Mouse (Mus musculus): ENCODE measurements at regions not wholly inside any gene's neighbourhood (a gene's known extent, or its start where the extent isn't known, plus 50 kb on each side); places are given as distances from the start of the nearest gene placed in this dataset.
A peak's percentile ranks its signal among the peaks of the same experiment; 100 is the strongest.

GRCm38 (mm10) chr7:88544393-88544792 is 114.3 kb downstream of the Rab38 start:
- Histone ChIP-seq H3K4me3 (no peak overlapping the region), H3K9me3 (replicated peaks) (no peaks in the 10 kb centered on the region), H3K4me1 (no peaks in the 10 kb centered on the region), H3K27me3 (ENCODE audit: low read depth, poor library complexity, severe bottlenecking) (no peaks in the 10 kb centered on the region), H3K36me3 (no peaks in the 10 kb centered on the region), H3K27ac (replicated peaks) (no peak overlapping the region)
- DNase-seq (ENCODE audit: low spot score) = peak; percentile 37
- WGBS = 9% methylated on average over 4 of the region's 4 CpGs

DNA sequence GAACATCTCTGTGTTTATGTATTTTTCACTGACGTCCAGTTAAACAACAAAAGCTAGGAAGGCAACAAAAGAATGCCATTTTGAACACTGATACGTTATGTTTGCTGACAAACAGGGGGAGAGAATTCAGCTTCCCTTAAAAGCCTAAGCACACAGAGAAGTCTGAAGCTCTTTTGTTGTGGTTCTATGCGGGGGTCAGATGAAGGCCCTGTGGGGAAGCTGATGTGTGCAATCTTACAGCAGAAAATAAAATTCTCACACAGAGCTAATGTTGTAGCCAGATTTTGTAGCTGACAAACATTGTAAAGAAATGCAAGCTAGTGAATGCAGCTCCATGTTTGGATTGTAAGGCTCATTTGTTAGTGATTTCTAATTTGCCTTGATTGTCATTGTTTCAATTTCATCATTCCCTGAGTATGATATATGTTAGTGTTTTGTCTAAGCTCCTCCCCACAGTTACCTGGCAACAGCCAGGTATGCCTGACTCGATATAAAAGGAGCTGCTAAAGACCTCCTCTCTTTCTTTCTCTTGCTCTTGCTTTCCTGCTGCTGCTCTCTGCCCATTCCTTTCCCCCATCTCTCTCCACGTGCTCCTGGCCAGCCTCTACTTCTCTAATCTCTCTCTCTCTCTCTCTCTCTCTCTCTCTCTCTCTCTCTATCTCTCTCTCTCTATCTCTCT is 115.0 kb downstream of the Rab38 start:
- 64% methylated on average over 5 of the region's 5 CpGs for WGBS
- H3K4me1 ChIP-seq = no peaks in the 10 kb centered on the region
- no peak overlapping the region for H3K4me3 ChIP-seq
- no peaks in the 10 kb centered on the region for H3K27me3 ChIP-seq (ENCODE audit: low read depth, poor library complexity, severe bottlenecking)
- no peaks in the 10 kb centered on the region for H3K36me3 ChIP-seq
- H3K9me3 ChIP-seq (replicated peaks) = no peaks in the 10 kb centered on the region
- no peak overlapping the region for H3K27ac ChIP-seq (replicated peaks)
- no peak for DNase-seq (ENCODE audit: low spot score)

- H3K36me3 ChIP-seq = no peaks in the 10 kb centered on the region
- WGBS = 91% methylated on average over 1 of the region's 1 CpGs
These were observed 145.0 kb downstream of the Rab38 start for GRCm38 (mm10) chr7:88575073-88575472.

DNA sequence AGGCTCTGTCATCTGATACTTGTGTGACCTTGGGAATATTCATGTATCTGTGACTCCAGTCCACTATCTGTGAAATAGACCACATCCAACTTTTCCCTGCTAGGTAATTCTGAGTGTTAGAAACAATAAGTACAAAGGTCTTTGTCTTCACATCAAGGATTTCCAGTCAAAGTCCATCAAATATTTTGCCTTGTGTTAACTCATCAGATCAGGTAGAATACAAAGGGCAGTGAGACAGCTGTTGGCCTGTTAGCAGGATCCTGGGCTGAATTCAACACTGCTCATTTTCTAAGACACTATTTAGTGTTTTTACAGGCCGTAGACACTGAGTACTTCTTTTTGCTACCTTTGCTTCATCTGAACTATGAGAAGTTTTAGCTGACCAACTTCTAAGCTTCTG is 170.7 kb downstream of the Rab38 start:
- Histone ChIP-seq H3K9me3 (replicated peaks) (no peaks in the 10 kb centered on the region), H3K36me3 (no peaks in the 10 kb centered on the region), H3K4me3 (no peak overlapping the region), H3K27me3 (ENCODE audit: low read depth, poor library complexity, severe bottlenecking) (no peaks in the 10 kb centered on the region), H3K27ac (replicated peaks) (no peak overlapping the region), H3K4me1 (no peaks in the 10 kb centered on the region)
- DNase-seq (ENCODE audit: low spot score) = no peak
- WGBS = 85% methylated on average over 1 of the region's 1 CpGs

More at GRCm38 (mm10) chr7:88575073-88575472, 145.0 kb downstream of the Rab38 start:
- DNase-seq (ENCODE audit: low spot score) = no peak
- Histone ChIP-seq H3K27me3 (ENCODE audit: low read depth, poor library complexity, severe bottlenecking) (no peaks in the 10 kb centered on the region), H3K27ac (replicated peaks) (no peak overlapping the region), H3K9me3 (replicated peaks) (no peaks in the 10 kb centered on the region), H3K4me3 (no peak overlapping the region), H3K4me1 (no peaks in the 10 kb centered on the region)

Measured in midbrain, embryonic 10.5 days (tissue).